Mouse (Mus musculus) heart, postnatal 0 days (tissue): Measurements from ENCODE around the gene Pde8a.

Experiments
- CTCF ChIP-seq: IDR thresholded peaks from 2 replicates; pipeline ENCODE4 v1.5.1; 2016; ENCODE audit warnings: antibody characterized with exemption, control low read depth, low read depth
- EP300 ChIP-seq: IDR thresholded peaks from 2 replicates; pipeline ENCODE4 v1.6.1; 2016; ENCODE audit warnings: antibody characterized with exemption, low read depth

DNA sequence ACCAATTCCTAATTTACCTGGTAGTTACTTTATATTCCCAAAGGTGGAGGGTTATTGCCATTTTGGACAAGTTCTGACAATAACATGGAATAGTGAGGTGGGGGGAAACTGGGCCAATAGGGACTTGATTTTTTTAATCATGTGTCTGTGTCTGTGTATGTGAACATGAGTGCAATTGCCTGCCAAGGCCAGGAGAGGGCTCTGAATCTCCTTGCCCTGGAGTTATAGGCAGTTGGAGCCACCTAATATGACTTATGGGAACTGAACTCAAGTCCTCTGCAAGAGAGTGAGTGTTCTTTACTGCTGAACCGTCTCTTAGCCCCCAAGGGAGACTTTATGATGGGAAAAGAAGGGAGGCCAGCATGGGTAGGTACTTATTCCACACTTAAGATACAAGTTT is 28.7 kb upstream of the Pde8a start:
- TF ChIP-seq CTCF (no peak), EP300 (no peak)
